Mouse (Mus musculus) embryo, embryonic 11.5 days (tissue): ENCODE data around the gene Slc47a2.
"Not testable (repeated sequence)": the region's sequence is repeated elsewhere in the genome, so short reads cannot be mapped to it uniquely, and the experiment has no call there.

Experiments used
- DNase-seq: peaks from one replicate; pipeline ENCODE4 v3.0.0-alpha.2; 2012; ENCODE audit warnings: low read depth, low spot score

The Slc47a2 gene

DNA sequence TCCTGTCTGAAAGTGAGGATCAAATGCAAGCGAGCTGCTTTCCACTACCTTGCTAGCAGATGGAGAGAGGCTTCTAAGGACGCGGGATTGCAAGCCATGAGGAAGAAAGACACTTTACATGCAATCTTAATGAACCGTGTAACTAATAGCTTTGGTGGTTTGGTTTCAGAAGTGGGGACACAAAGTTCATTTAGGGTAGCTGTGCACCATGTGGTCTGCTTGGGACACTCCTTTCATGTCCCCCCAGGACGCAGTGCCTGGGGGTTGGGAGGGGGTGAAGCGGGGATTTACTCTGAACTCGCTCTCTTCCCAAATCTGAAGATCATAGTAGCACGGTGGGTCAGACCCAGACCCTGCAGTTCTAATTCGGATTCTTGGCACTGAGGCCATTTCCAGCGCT lies 689 bp downstream of the Slc47a2 start:
- no peak for DNase-seq

GRCm38 (mm10) chr11:61341233-61341632 lies 1.4 kb downstream of the Slc47a2 start:
- no peak for DNase-seq

GRCm38 (mm10) chr11:61340374-61340773 lies 2.3 kb downstream of the Slc47a2 start:
- DNase-seq: no peak

GRCm38 (mm10) chr11:61337586-61337985 lies 5.1 kb downstream of the Slc47a2 start:
- DNase-seq: no peak

- DNase-seq: no peak
These were observed 21.6 kb downstream of the Slc47a2 start for GRCm38 (mm10) chr11:61320904-61321687.

DNA sequence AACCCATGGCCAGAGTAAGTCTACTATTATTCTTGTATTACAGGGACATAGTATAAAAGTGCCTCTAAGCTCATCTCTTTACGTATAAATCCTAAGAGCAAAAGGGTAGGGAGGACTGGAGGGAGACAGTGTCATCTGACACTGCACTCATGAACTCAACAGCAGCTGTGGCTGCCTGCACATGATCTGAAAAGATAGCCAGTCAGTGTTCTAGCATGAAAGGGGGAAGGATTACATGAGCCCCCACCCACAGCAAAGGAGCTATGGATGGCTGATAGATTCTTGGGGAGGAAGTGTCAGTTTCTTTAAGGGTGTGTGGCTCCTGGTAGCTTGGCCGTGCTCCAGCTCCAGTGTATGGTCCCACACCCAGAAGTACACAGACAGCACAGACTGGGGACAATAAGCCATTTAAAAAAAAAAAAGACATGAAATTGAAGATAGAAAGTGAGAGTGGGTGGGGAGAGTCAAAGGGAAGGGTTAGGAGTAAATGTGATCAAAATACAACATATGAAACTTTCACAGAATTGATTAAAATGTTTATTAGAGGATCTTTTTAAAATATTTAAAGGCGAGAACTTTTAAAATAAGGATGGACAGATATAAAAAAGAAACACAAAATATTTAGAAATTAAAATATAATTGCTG lies 22.6 kb downstream of the Slc47a2 start:
- DNase-seq: no peak

DNA sequence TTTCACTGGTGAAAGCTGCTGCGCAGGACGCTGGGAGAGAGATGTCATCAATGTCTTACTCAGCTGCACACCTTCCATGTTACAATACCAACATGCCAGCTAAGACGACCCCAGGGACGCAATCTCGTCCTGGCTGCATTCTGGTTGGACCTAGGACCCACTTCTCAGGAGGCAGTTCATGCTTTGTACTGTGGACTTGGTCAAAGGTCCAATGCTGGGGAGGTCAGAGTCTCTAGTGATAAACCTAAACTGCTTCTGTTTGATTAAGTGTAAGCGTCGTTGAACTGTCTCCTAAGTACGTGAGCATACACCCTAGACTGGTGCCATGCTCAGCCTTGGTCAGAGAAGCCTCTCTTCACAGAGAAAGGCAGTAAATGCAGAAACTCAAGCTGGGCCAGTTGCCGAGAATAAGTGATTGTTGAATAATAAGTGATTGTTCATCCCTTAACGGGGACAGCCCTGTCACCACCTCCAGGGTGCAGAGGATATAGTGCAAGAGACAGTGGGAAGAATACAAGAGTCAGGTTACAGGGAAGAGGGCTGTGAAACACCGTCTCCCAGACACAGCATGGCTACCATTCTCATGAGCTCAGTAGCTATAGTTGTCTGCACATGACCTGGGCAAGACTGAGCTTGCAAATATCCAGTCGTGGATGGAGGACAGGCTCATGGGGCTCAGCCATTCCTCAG lies 23.3 kb downstream of the Slc47a2 start:
- no peak for DNase-seq

GRCm38 (mm10) chr11:61316864-61317263 lies 25.8 kb downstream of the Slc47a2 start:
- DNase-seq: no peak

- DNase-seq: no peak
These were observed 32.3 kb downstream of the Slc47a2 start for GRCm38 (mm10) chr11:61310321-61310720.

DNA sequence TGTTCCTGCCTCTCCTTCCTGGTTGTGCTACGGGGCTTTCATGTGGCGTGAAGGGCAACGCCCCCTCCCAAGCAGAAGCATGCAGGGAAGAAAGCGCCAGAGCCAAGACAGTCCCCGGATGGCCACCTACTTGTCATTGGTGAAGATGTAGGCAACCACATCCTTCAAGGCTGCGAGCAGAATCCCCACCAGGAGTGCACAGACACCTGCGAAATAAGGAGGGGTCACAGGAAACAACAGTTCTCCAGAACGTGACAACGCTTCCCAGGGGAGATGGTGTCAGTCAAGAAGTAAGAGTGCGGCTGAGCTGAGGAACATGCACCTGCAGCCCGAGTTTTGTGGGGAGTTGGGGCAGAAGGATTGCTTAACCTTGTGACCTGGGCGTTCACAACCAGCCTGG lies 32.8 kb downstream of the Slc47a2 start:
- no peak for DNase-seq

GRCm38 (mm10) chr11:61307795-61308194 lies 34.9 kb downstream of the Slc47a2 start:
- no peak for DNase-seq

DNA sequence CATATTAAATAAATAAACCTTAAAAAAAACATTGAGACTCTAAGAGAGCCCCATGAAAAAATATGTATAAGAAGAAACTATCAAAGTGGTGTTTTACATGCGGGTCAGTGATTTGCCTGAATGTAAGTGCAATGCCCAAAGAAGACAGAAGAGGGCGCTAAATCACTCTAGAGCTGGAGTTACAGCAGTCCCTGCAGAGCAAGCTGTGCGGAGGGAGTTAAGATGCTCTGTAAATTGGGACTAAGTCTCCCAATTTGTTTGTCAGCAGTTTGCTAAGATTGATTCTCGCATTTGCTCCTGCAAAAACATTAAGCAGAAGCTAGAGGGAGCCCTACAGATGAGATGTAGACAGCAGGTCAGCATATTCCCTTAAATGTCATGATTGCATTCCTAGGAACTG lies 37.3 kb downstream of the Slc47a2 start:
- DNase-seq: no peak

GRCm38 (mm10) chr11:61304535-61304934 lies 38.1 kb downstream of the Slc47a2 start:
- not testable (repeated sequence) for DNase-seq

DNA sequence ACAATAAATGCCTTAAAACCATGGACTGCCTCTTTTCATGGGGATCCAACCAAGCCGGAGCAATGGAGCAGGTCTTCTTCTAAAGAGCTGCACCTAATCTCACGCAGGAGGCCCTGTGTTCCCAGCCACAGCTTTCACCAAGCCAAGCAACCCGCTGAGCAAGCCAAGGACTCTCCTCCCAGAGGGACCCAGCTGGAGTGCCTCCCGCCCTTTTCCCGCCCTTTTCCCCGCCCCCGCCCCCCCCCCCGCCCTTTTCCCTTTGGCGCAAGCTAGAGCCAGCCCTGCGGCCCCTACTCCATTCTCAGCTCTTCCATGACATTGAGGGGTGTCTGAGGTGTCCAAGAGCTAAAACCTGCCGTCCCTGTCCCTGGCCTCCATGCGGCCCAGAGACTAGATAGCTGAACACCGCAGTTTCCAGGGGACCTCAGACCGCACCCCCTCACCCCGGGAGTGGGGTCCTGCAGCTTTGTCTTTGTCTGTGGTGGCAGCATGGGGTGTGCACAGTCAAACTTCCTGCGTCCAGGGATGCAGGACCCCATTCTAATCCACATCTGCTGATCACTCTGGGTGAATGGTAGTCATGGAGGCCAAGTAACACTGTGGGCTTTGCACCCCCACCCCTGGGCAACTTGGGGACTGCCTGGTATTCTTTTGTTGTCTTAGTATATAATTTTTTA lies 41.8 kb downstream of the Slc47a2 start:
- DNase-seq: no peak

- no peak for DNase-seq
These were observed 42.5 kb downstream of the Slc47a2 start for GRCm38 (mm10) chr11:61300205-61300604.

GRCm38 (mm10) chr11:61297901-61298300 lies 44.8 kb downstream of the Slc47a2 start:
- DNase-seq: no peak

DNA sequence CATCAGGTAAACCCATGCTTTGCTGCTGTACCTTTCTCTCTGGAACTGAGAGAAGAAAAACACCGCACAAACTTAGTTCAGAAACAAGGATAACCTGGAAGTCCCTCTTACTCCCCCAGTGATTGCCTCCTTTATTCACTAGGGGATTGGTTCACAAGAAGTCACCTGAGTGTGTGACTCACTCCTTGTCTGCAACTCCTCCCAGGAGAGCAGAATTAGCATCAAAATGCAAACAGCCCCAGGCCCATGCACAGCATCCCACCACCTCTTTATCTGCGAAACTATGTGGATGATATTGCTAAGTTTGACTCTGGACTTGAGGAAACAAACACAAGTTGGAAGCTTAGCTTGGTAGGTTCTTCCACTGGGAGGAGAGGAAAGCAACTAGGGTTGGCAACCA lies 45.3 kb downstream of the Slc47a2 start:
- no peak for DNase-seq

DNA sequence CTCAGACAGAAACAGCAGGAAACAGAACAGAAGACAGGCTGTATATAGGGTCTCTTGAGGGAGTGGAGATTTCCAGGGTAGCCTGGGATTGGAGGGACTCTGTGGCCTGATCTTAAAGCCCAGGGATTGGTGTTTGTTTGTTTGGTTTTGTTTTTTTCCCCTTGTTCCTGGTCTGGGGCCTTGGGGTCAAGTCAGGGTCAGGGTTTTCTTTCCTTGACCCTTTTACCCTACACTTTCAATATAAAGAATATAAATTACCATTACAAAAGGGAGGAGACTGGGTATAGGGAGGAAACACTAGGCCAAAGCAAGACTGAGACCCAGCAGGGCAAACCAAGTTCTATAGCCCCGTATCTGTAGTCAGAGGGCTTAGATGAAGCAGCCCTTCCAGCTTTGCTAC lies 46.1 kb downstream of the Slc47a2 start:
- no peak for DNase-seq

DNA sequence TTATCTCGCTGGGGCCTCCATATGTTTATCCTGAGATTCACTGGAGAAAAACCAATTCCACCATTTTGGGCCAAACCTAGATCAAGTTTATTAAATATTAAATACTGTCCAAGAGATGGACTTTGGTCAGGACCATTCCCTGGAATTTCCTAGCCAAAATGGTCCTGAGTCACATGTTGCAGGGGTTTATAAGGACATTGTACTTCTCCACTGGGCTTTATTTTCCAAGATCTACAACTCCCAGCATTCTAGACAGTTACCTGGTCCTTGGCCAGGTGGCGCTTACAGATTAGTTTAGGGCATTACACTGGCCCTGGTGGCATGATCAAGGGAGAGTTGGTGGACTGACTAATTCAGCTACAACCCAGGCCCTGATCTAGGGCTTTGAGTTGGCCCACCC lies 47.1 kb downstream of the Slc47a2 start:
- no peak for DNase-seq

GRCm38 (mm10) chr11:61294431-61294830 lies 48.2 kb downstream of the Slc47a2 start:
- no peak for DNase-seq

DNA sequence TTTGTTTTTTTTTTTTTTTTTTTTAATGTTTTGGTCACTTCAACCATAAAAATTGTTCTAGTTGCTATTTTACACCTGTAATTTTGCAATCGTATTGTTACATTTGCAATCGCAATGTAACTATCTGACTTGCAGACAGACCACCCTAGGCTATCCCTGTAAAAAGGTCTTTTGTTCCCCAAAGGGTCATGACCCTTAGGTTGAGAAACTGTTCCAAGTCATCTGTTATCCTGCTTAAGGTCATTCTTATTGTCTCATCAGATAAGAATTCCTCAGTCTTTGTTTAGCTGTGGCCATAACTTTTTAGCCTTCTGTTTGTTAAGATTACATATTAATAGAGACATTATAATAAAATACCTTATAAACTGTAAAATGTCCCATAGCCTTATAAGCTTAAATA lies 49.4 kb downstream of the Slc47a2 start:
- no peak for DNase-seq

DNA sequence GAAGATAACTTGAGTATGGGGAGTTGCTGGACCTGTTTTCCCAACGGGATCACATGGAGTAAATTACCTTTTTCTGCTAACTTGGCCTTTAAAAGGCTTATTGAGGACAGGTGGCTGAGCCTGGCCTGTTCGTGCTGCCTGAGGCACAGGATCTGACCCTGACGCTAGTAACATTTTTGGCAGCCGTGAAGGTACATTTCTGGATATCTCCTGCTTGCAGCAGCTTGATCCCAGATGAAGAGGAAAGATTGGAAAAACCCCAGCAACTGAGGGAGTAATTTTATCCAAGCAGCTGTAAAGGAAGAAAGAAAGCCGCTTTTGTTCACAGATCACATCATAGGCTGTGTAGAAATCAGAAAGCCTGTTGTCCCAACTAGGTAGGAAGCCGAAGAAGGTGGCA lies 58.3 kb downstream of the Slc47a2 start:
- no peak for DNase-seq
